Mouse (Mus musculus): ENCODE measurements at regions not wholly inside any gene's neighbourhood (a gene's known extent, or its start where the extent isn't known, plus 50 kb on each side); places are given as distances from the start of the nearest gene placed in this dataset.

DNA sequence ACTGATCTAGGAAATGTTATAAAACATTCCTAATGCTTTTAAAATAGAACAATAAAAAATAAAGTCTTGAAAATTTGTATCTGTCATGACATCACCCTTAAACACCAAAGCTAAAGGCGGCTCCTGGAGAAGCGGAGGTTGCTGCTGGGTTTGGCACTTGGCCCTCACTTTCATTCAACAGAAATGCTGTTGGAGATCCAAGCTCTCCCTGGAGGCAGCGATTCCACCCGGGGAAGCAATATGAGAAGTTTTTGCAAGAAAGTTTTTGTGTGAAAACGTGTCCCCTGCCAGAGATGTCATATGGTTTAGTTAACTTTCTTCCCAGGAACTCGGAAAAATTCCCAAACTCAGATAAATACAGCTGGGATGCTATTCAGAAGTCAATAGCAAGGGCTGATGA, 51.5 kb upstream of the Map4k3 start:
- Histone ChIP-seq H3K36me3 (replicated peaks) (no peaks in the 10 kb centered on the region), H3K4me1 (ENCODE audit: insufficient read depth, low read depth, low read length) (no peaks in the 10 kb centered on the region), H3K4me3 (ENCODE audit: low read depth, low read length) (no peak overlapping the region), H3K27me3 (ENCODE audit: insufficient read depth, low read length) (no peaks in the 10 kb centered on the region), H3K9me3 (replicated peaks) (peaks cover 26% of the 10 kb centered on the region)
- TF ChIP-seq GATA2 (IDR thresholded peaks at IDR 0.05; ENCODE audit: borderline replicate concordance, low read depth, low read length) (no peak), CTCF (IDR thresholded peaks at IDR 0.05; ENCODE audit: low read depth, low read length) (no peak), POLR2AphosphoS5 (IDR thresholded peaks at IDR 0.05; ENCODE audit: insufficient replicate concordance, low read depth, low read length) (no peak), GATA1 (IDR thresholded peaks at IDR 0.05; ENCODE audit: borderline replicate concordance, low read length) (no peak), TAL1 (conservative IDR thresholded peaks at IDR 0.05; ENCODE audit: low read depth, low read length) (no peak)
- ATAC-seq (ENCODE audit: extremely low read depth, insufficient number of reproducible peaks, low FRiP score, poor library complexity, severe bottlenecking) (no peak), DNase-seq (ENCODE audit: low spot score) (no peak)
